Mouse (Mus musculus): ENCODE measurements around the gene Pip4k2a. TPM values are rescaled to one million over a fixed set of nuclear protein-coding genes. Genes with fewer than 3 reads are reported as not detected.
A peak's percentile ranks its signal among the peaks of the same experiment; 100 is the strongest.
"Not testable (repeated sequence)": the region's sequence is repeated elsewhere in the genome, so short reads cannot be mapped to it uniquely, and the experiment has no call there.

Gene Pip4k2a
- 81.5 and 97.8 TPM in 2 replicates for total RNA-seq (2015; ENCODE audit: low replicate concordance)
- 63.0 and 71.8 TPM in 2 replicates for total RNA-seq (2017; ENCODE audit: low replicate concordance)

- ATAC-seq (replicated peaks; ENCODE audit: low FRiP score, poor library complexity, severe bottlenecking), result peak; percentile 85
These were observed at the start of gene Pip4k2a, which contains the start of gene 4930426L09Rik for GRCm38 (mm10) chr2:18998054-18998478. Pip4k2a (minus strand) TSS chr2:18998126. 4930426L09Rik (plus strand) TSS chr2:18998343.

DNA sequence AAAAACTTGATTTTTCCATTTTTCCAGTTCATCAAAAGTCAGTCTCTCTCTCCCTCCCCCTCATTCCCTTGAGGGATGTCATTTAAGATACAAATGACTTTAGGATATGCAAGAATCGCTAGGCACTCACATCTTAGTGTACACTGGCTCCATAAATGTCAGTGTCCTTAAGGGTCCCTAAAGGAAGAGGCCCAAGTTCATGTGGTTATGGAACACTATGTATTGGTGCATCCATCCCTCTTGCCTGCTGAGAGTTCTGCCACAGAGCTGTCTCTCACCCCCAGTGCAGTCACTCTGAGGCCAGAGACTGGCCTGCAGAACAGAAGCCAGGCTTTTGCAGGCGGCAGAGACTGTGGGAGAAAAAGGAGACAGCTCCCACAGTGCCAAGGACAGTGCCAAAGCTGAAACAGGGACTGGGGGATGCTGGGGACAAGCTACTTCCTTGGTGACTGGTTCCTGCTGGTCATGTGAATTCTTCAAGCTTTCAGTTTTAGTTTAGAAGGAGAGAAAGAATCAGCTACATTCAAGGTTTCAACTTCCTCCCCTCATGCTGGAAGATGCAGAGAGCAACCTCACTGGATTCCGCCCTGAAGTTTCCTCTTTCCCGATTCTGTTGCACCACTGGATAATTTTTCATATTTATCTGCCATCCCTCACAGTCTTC lies 40.1 kb upstream of the Pip4k2a start:
- ATAC-seq (replicated peaks; ENCODE audit: low FRiP score, poor library complexity, severe bottlenecking), result no peak

DNA sequence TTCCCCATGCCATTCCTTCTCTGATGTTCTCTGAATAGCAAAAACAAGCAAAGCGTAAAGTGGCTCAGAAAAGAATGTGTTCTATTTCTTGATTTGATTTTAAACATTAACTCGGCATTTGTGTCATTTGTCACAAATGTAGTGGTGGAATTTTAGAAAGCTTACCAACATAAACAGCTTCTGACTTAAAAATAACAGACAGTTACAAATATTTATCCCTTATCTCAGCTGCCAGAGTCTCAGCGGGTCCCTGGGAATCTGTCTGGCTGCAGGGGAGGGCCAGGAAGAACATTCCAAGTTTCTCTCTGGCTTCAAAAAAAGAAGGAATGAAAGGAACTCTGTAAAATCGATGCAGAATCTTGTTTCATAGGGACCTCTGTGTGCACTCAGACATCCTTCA lies 39.5 kb upstream of the Pip4k2a start:
- no peak for ATAC-seq (replicated peaks; ENCODE audit: low FRiP score, poor library complexity, severe bottlenecking)

DNA sequence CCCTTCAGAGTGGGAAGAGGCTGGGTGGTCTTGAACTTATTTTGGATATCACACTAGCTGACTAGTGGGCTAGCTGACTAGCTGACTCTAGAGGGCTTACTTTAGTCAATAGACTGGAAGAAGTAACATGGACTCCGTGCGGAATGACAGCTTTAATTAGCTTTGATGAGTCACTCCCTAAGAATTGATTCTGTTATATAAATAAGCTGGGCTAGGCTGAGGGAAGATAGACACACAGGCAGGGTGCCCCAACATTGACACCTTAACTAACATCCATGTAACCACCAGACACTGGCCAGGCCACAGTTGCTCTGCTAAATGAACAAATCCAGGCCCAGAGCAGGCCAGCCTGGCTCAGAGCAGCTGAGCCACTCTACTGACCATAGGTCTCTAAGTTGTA lies 26.9 kb upstream of the Pip4k2a start:
- no peak for ATAC-seq (replicated peaks; ENCODE audit: low FRiP score, poor library complexity, severe bottlenecking)

- no peak for ATAC-seq (replicated peaks; ENCODE audit: low FRiP score, poor library complexity, severe bottlenecking)
These were observed 20.1 kb upstream of the Pip4k2a start for GRCm38 (mm10) chr2:19018034-19018433.

DNA sequence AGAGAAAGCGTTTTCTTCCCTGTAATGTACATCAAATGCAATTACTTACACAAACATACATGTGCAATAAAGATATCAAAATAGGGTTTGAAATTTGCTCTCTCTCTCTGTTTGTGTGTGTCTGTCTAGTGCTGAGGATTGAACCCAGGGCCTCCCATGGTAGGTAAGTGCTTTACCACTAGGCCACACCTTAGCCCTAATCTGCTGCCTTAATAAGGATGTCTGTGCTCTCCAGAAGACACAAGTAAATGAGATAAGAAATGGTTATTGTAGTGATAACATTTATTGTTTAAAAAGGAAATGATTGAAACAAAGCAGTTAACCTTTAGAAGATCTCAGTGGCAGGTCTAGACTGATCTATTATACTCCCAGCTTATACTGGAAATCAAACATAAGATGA lies 18.9 kb upstream of the Pip4k2a start:
- no peak for ATAC-seq (replicated peaks; ENCODE audit: low FRiP score, poor library complexity, severe bottlenecking)

DNA sequence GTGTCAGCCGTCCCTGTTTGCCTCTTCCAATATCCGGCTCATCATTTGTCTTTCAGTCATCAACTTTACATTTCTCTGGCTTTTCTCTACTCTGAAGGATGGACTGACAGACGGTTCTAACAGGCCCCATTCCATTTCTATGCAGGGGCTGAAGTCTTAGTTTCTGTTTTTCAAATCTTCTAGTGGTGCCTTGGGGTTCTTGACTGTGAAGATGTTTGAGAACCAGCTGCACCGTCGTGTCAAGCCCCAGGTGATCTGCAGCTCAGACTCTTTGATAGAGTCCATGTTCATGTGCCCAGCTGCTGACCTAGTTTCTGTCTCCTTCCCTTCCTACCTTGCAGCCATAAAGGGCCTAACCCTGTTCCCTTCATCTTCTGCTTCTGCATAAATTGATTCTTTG lies 18.4 kb upstream of the Pip4k2a start:
- ATAC-seq (replicated peaks; ENCODE audit: low FRiP score, poor library complexity, severe bottlenecking), result no peak

DNA sequence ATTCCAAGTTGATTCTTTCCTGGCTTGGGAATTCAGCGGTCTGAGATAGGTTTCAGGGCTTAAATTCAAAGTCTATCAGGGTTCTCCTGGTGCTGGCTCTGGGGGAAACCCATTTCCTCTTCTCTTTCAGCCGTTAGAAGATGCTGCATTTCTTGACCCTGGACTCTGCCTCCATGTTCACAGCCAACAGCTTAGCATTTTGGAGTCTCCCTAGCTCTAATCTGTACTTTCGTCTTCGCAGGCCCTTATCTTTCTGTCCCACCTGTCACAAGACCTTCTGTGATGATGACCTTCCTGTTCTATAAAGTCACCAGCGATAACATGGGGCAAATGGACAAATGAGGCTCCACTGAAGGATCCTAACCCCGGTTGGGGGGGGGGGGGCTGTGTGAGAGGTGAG lies 13.5 kb upstream of the Pip4k2a start:
- peak; percentile 96 for ATAC-seq (replicated peaks; ENCODE audit: low FRiP score, poor library complexity, severe bottlenecking)

GRCm38 (mm10) chr2:19010541-19010940 lies 12.6 kb upstream of the Pip4k2a start:
- ATAC-seq (replicated peaks; ENCODE audit: low FRiP score, poor library complexity, severe bottlenecking), result not testable (repeated sequence)

DNA sequence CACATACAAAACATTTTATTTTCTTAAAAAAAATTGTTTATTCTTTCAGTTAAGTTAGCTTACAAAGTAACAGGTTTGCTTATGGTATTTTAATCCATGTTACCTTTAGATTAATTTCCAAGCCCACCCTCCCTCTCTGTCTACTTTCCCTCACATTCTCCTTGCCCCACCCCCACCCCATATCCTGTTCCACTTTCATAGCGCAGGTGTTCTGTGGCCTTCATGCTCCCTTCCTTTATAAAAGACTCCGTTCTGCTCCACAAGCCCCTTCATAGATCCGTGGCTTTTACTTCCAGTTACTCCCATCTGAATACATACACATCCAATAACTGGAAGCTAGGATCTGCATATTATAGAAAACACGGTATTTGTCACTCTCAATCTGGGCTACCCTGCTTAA lies 9.7 kb upstream of the Pip4k2a start:
- no peak for ATAC-seq (replicated peaks; ENCODE audit: low FRiP score, poor library complexity, severe bottlenecking)

GRCm38 (mm10) chr2:19006124-19006523 lies 8.2 kb upstream of the Pip4k2a start:
- no peak for ATAC-seq (replicated peaks; ENCODE audit: low FRiP score, poor library complexity, severe bottlenecking)

DNA sequence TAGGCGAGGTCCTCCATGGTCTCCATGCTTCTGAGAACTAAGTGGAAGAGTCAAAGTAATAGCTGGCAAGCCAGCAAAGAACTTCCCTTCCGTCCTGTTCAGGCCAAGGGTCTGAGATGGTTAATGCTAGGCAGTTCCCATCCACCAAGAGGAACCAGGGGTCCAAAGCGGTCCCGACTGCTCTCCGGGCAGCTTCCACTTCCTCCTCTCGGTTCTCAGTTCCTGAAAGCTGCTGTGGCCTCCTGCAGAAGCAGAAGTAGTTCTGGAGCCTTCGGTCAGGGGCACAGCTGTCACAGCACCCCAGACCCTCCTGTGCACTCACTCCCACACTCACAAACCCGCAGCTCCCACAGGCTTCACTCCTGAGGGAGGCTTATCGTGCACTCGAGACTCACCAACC lies 6.9 kb upstream of the Pip4k2a start:
- ATAC-seq (replicated peaks; ENCODE audit: low FRiP score, poor library complexity, severe bottlenecking), result no peak

DNA sequence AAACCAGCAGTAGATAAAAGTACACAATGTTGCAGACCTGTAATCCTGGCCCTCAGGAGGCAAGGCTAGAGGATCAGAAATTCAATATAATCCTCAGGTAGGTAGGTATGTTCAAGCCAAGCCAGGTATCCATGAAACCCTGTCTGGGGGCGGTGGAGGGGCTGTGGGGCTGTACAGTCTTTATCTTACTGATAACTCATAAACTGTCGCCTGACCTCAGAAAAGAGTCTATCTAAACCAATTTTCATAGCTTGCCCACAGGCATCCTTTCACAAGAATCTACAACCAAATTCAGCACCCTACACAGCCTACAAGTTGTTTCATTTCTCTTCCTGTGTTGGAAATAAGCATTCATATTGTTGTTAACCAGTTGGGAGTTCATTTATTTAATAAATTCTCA lies 1.5 kb upstream of the Pip4k2a start:
- no peak for ATAC-seq (replicated peaks; ENCODE audit: low FRiP score, poor library complexity, severe bottlenecking)

DNA sequence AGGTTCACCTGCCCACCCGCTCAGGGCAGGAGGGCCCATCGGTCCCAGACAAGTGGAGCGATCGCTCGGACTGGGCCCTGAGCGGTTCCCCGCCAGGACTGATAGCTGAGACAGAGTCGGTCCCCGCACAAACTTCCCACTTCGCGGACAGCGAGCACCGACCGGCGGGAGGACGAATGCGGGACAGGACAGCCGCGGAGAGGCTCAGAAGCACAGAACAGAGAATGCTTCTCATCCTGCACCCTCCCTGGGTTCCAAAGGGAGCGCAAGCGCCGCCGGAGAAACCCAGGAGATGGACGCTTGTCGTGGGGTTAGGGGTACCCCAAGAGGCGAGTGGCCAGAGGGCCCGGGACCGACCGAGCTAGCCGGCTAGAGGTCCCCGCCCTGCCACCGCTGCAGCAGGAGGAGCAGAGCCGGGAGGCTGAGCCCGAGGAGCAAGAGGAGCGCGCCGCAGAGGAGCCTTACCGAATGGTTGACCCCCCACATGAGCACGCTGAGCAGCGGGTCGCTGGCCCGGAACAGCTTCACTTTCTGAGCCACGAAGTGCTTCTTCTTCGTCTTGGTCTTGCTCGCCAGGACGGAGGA lies 447 bp downstream of the Pip4k2a start:
- ATAC-seq (replicated peaks; ENCODE audit: low FRiP score, poor library complexity, severe bottlenecking), result peak; percentile 62

GRCm38 (mm10) chr2:18996451-18997211 lies 1.3 kb downstream of the Pip4k2a start:
- ATAC-seq (replicated peaks; ENCODE audit: low FRiP score, poor library complexity, severe bottlenecking), result no peak

GRCm38 (mm10) chr2:18992512-18993510 lies 5.1 kb downstream of the Pip4k2a start:
- peak; percentile 87 for ATAC-seq (replicated peaks; ENCODE audit: low FRiP score, poor library complexity, severe bottlenecking)

GRCm38 (mm10) chr2:18988885-18989284 lies 9.0 kb downstream of the Pip4k2a start:
- ATAC-seq (replicated peaks; ENCODE audit: low FRiP score, poor library complexity, severe bottlenecking), result no peak

DNA sequence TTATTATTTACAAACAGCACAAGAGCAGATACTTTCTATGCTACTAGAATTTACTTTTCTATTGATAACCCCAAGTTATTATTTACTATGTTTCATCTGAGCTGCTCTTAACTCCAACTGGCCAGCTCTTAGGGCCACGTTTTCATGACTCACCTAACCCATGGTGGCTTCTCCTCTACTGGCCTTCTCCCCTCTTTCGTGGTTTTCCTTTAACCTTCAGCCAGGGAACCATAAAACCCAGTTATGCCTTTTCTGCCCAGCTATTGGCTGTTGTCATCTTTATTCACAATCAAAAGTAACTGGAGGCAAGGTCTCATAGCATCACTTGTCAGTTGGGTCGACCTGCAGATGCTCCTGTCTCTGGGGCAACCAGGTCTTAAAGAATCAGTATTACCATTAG lies 12.4 kb downstream of the Pip4k2a start:
- no peak for ATAC-seq (replicated peaks; ENCODE audit: low FRiP score, poor library complexity, severe bottlenecking)

DNA sequence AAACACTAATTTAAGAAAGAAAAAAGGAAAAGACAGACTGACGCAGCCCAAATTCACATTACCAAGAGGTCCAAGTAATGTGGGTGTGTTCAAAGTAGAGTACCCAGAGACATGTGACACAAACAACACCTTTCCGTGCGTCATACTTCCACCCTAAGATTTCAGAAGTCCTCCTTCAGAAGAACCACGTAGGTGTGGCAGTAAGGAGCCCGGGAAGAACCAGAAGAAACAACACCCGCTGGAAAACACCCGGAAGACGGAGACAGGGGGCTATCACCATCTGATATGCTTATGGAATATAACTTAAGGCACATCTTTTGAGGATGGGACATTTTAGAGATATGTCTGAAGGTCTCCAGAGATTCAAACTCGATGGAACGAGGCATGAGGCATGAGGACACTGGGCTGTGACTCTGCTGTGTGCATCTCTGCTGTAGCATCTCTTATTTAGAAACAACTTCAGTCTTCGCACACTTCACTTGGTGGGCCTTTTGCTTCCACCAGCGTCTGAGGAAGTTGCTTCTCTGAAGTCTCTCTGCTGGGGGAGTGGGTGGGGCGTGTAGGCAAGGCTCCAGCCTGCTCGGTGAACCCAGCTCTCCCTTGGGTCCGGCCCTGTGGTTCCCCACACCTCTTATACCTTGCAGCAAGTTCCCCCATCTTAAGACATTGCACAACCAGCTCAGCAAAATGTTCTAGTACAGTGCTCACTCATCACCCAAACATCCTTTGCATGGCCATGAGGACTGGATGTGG lies 13.7 kb downstream of the Pip4k2a start:
- ATAC-seq (replicated peaks; ENCODE audit: low FRiP score, poor library complexity, severe bottlenecking), result no peak

All from erythroblast, adult 5-6 weeks (primary cell).